Comparison of ENCODE assay signal across 13 mouse cellular contexts in the genomic region with DNA sequence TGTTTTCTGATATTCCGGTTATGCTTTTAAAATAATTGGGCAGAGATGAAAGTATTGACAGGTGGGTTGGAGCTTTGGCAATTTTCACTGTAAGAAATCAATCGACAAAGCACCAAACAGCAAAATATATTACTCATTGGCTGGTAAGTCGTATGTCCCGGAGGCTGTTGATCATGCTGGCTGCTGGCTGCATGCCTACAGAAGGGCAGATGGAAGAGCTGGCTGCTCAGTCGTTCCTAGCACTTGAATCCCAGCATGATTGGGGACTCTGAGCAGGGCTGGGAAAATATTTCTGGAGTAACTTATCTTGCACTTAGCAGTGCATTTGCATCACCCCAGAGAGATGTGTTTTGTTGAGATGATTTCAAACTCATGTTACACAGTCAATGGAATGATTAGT.
DNase-seq lines count a peak whose midpoint lies in the region; ATAC-seq lines count a peak whose summit lies in the region.
"Had no signal": no experiment of that assay in that cellular context is flagged by ENCODE, and none has a peak within 500 bp of the region (broad histone marks: within the 10 kb centered on the region; RNA-seq: fewer than 3 reads in every experiment).

No protein-coding gene starts in this region.

- H3K27me3 ChIP-seq in forebrain, embryonic 13.5 days, result no peaks in the 10 kb centered on the region
- H3K27me3 ChIP-seq in forebrain, embryonic 10.5 days (ENCODE audit: poor library complexity, severe bottlenecking), result no peaks in the 10 kb centered on the region
- H3K27me3 ChIP-seq in limb, embryonic 10.5 days (ENCODE audit: low read depth, poor library complexity, severe bottlenecking), result no peaks in the 10 kb centered on the region

- H3K4me3 ChIP-seq in forebrain, embryonic 13.5 days, result no peak overlapping the region
- H3K4me3 ChIP-seq in forebrain, embryonic 10.5 days, result no peak overlapping the region
- no peak overlapping the region for H3K4me3 ChIP-seq in limb, embryonic 10.5 days
- H3K4me3 ChIP-seq: erythroblast, embryonic 14.5 days had no signal

- H3K4me2 ChIP-seq in forebrain, embryonic 13.5 days, result no peak overlapping the region

- no peaks in the 10 kb centered on the region for H3K4me1 ChIP-seq in forebrain, embryonic 13.5 days
- H3K4me1 ChIP-seq in forebrain, embryonic 10.5 days, result no peaks in the 10 kb centered on the region
- H3K4me1 ChIP-seq in limb, embryonic 10.5 days, result no peaks in the 10 kb centered on the region

- DNase-seq in forebrain, embryonic 10.5 days (ENCODE audit: extremely low spot score, low spot score), result no peak
- peak; percentile 96 for DNase-seq in brain, adult 2 months (ENCODE audit: low read depth, low spot score)
- DNase-seq in cerebellum, postnatal 10 days, result peak; percentile 92 to 96
- DNase-seq in layer of hippocampus, postnatal 10 days (ENCODE audit: low spot score in 2 of 2), result peak; percentile 75 to 83
- no peak for DNase-seq in thymus, postnatal 14 days
- DNase-seq in spleen, postnatal 14 days (ENCODE audit: low spot score in 2 of 2), result no peak
- DNase-seq in limb, embryonic 10.5 days (ENCODE audit: low spot score), result no peak
- DNase-seq: heart, postnatal 10 days had no signal

- H3K9ac ChIP-seq in forebrain, embryonic 13.5 days, result no peak overlapping the region
- H3K9ac ChIP-seq: liver, embryonic 14.5 days had no signal

- H3K9me3 ChIP-seq in forebrain, embryonic 13.5 days (replicated peaks), result no peaks in the 10 kb centered on the region
- no peaks in the 10 kb centered on the region for H3K9me3 ChIP-seq in forebrain, embryonic 10.5 days
- H3K9me3 ChIP-seq in limb, embryonic 10.5 days (replicated peaks), result no peaks in the 10 kb centered on the region
- H3K9me3 ChIP-seq: G1E had no signal

- H3K27ac ChIP-seq in forebrain, embryonic 13.5 days, result no peak overlapping the region
- no peak overlapping the region for H3K27ac ChIP-seq in forebrain, embryonic 10.5 days
- H3K27ac ChIP-seq in limb, embryonic 10.5 days, result no peak overlapping the region
- H3K27ac ChIP-seq: liver, embryonic 14.5 days had no signal

- ATAC-seq in forebrain, embryonic 13.5 days, result peak; percentile 70; the same call in 1 of the 2 replicates
- ATAC-seq: intestine, postnatal 0 days had no signal

- no peaks in the 10 kb centered on the region for H3K36me3 ChIP-seq in forebrain, embryonic 13.5 days (ENCODE audit: poor library complexity, severe bottlenecking)
- no peaks in the 10 kb centered on the region for H3K36me3 ChIP-seq in forebrain, embryonic 10.5 days (replicated peaks)
- no peaks in the 10 kb centered on the region for H3K36me3 ChIP-seq in limb, embryonic 10.5 days
- H3K36me3 ChIP-seq: G1E had no signal

- WGBS in forebrain, embryonic 13.5 days, result 71% methylated on average over 5 of the region's 5 CpGs
- WGBS in forebrain, embryonic 10.5 days, result 89% methylated on average over 5 of the region's 5 CpGs
- 83% methylated on average over 5 of the region's 5 CpGs for WGBS in limb, embryonic 10.5 days

Comparison
In these comparisons a context has a peak if more than half of its experiments do, and no peak if none do; other contexts are left out.
1. DNase-seq: peak in brain, adult 2 months (single experiment), cerebellum, postnatal 10 days (2 of 2) and layer of hippocampus, postnatal 10 days (2 of 2); none in forebrain, embryonic 10.5 days (single experiment), thymus, postnatal 14 days (single experiment), spleen, postnatal 14 days (0 of 2) and limb, embryonic 10.5 days (single experiment).